Mouse (Mus musculus) activated CD4-positive, CD25-positive, alpha-beta regulatory T cell, adult 4 months (primary cell): ENCODE data around the gene Gm3411. TPM values are rescaled to one million over a fixed set of nuclear protein-coding genes. Genes with fewer than 3 reads are reported as not detected.
"Not testable (repeated sequence)": the region's sequence is repeated elsewhere in the genome, so short reads cannot be mapped to it uniquely, and the experiment has no call there.

ENCODE experiments used
- ATAC-seq: one replicate; pipeline ENCODE4 v1.8.0; 2017
- polyA plus RNA-seq, 2 experiments: library from polyadenylated mRNA; unstranded; fragments of 100-300 nt; shearing (Covaris generic); gene quantifications; one replicate each; pipeline ENCODE4 v1.2.1; 2017

Gene Gm3411
- polyA plus RNA-seq = 1 to 10 TPM; 1.4 to 2.2 TPM

DNA sequence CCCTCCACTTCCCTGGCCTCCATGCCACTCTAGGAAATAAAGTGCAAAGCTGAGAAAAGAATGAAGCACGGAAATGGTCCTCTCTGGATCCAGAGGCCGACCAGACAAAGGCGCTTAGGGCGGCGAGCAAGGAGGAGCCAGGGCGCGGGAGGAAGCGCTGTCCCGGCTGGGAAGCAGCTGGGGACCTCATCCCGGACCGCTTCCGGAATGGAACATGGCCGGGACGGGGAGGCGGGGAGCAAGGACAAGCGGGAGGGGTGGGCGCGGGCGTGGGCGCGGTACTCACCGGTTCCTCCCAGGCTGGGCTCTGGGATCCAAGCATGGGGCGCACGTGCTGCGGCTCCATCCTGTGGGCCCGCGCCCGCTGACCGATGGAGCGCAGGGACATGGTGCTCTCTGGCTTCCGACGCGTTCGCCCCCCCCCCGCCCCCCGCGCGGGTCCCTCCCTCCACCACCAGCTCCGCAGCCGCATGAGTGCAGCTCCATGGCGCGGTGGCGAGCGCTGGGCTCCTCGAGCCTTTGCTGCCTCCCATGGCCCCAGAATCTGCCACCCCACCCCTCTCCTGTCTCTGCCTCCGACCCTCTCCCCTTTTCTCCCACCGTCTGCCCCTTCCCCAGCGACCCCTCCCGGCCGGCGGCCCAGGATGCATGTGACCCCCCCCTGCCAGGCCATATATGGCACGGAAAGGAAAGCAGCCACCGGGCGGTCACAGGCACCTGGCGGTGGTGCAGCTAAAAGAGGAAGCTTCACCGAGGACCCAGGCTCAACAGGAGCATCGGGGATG lies at the start of gene Gm3411:
TSS of gene Gm3411 (minus strand) at position 320 of the 785 bp plus-strand sequence.
- not testable (repeated sequence) for ATAC-seq

DNA sequence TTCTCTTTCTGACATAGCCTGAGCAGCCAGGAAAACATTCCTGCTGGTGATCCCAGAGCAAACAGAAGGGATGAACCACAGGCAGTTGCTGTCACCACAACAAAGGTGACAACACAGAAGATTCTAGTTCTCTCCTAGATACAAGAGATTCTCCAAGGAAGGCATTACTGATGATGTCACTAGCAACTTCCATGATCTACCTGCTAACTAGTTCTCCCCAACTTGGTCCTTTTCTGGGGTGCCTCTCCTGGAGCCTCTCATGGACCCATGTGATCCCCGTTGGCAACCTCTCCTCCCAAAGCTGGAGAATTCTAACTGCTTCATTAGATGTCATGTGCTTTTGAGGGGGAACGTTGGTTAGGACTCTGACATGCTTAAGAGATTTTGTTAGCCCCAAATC lies 17.7 kb upstream of the Gm3411 start, which contains the start of gene Gm21103:
TSS of gene Gm21103 (minus strand) at position 101 of the 400 bp plus-strand sequence.
- not testable (repeated sequence) for ATAC-seq

DNA sequence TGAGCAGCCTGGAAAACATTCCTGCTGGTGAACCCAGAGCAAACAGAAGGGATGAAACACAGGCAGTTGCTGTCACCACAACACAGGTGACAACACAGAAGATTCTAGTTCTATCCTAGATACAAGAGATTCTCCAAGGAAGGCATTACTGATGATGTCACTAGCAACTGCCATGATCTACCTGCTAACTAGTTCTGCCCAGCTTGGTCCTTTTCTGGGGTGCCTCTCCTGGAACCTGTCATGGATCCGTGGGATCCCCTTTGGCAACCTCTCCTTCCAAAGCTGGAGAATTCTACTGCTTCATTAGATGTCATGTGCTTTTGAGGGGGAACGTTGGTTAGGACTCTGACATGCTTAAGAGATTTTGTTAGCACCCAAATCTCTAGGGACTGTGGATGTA lies 67.9 kb downstream of the Gm3411 start, which contains the start of gene Gm21560:
TSS of gene Gm21560 (minus strand) at position 101 of the 400 bp plus-strand sequence.
- ATAC-seq = not testable (repeated sequence)

Other genes with a start within 250 kb of the Gm3411 start
- not detected for gene Gm6337, start 229.0 kb downstream of the Gm3411 start, polyA plus RNA-seq
- 1 to 10 TPM; 1.4 to 3.2 TPM for gene Gm8206, start 193.3 kb downstream of the Gm3411 start, polyA plus RNA-seq
- 10 to 100 TPM in 1 of 2 experiments, 1 to 10 TPM in 1; 8.8 to 10.0 TPM for gene Gm3468, start 178.6 kb downstream of the Gm3411 start, polyA plus RNA-seq
- not detected for gene Gm3476, start 161.4 kb downstream of the Gm3411 start, polyA plus RNA-seq
- not detected for gene Gm21560, start 68.0 kb downstream of the Gm3411 start, polyA plus RNA-seq
- under 1 TPM in 1 of 2 experiments, not detected in 1; 0.37 TPM for gene Gm21103, start 17.6 kb upstream of the Gm3411 start, polyA plus RNA-seq
- not detected for gene Gm3618, start 56.4 kb upstream of the Gm3411 start, polyA plus RNA-seq
- gene Gm16440, start 103.1 kb upstream of the Gm3411 start, polyA plus RNA-seq = not detected
- gene Gm3591, start 125.2 kb upstream of the Gm3411 start, polyA plus RNA-seq = 1 to 10 TPM in 1 of 2 experiments, under 1 TPM in 1; 0.38 to 4.6 TPM
- not detected for gene Gm3594, start 157.4 kb upstream of the Gm3411 start, polyA plus RNA-seq